Comparison of ENCODE assay signal across 10 mouse cellular contexts in the genomic region with DNA sequence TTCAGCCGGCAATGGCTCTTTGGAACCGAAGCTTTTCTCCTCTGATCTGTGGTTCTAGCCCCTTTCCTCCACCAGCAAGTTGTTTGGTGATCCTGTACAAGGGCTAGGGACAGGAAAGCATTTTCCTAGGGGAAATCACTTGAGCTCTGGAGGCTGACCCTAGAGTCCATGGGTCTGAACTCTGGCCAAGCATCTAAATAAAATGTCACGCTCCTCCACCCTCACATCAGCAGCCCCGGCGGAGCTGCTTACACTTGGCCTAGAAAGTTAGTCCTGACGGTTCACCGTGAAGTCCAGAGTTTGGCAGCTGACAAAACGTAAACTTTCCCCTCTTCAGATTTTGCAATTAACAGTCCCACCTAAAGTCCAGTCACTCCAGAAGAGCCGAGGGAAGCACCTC.
DNase-seq lines count a peak whose midpoint lies in the region; ATAC-seq and TF ChIP-seq lines count a peak whose summit lies in the region.
"Had no signal": no experiment of that assay in that cellular context is flagged by ENCODE, and none has a peak within 500 bp of the region (broad histone marks: within the 10 kb centered on the region; RNA-seq: fewer than 3 reads in every experiment).

No protein-coding gene starts in this region.

- no peak for TF ChIP-seq POLR2A in lung, adult 2 months (IDR thresholded peaks at IDR 0.05; ENCODE audit: borderline replicate concordance, extremely low read depth, low read depth, low read length)

- 42% methylated on average over 9 of the region's 9 CpGs for WGBS in lung, embryonic 15.5 days
- WGBS in lung, adult 2 months, result 30% methylated on average over 9 of the region's 9 CpGs
- WGBS in hindbrain, embryonic 11.5 days, result 77% methylated on average over 9 of the region's 9 CpGs

- no peaks in the 10 kb centered on the region for H3K36me3 ChIP-seq in lung, embryonic 15.5 days
- H3K36me3 ChIP-seq in hindbrain, embryonic 11.5 days (ENCODE audit: control insufficient read depth, insufficient read depth, low read length), result no peaks in the 10 kb centered on the region

- H3K27me3 ChIP-seq in lung, embryonic 15.5 days, result no peaks in the 10 kb centered on the region
- no peaks in the 10 kb centered on the region for H3K27me3 ChIP-seq in hindbrain, embryonic 11.5 days (ENCODE audit: control insufficient read depth, insufficient read depth, low read length)
- H3K27me3 ChIP-seq: embryonic facial prominence, embryonic 13.5 days had no signal

- H3K4me3 ChIP-seq in lung, embryonic 15.5 days, result no peak overlapping the region
- no peak overlapping the region for H3K4me3 ChIP-seq in lung, adult 2 months (replicated peaks; ENCODE audit: extremely low read depth, low read depth, low read length)
- H3K4me3 ChIP-seq in hindbrain, embryonic 11.5 days (ENCODE audit: low read depth, low read length), result no peak overlapping the region
- H3K4me3 ChIP-seq: embryonic facial prominence, embryonic 13.5 days had no signal

- peaks cover 29% of the 10 kb centered on the region for H3K4me1 ChIP-seq in lung, embryonic 15.5 days
- peaks cover 7% of the 10 kb centered on the region for H3K4me1 ChIP-seq in lung, adult 2 months (ENCODE audit: control insufficient read depth, insufficient read depth, low read length)
- no peaks in the 10 kb centered on the region for H3K4me1 ChIP-seq in hindbrain, embryonic 11.5 days (replicated peaks; ENCODE audit: control insufficient read depth, insufficient read depth, low read length)

- ATAC-seq in lung, embryonic 15.5 days (ENCODE audit: borderline replicate concordance, extremely low read depth, low FRiP score, low TSS enrichment), result no peak
- ATAC-seq in hindbrain, embryonic 11.5 days (ENCODE audit: low FRiP score), result no peak

- H3K9ac ChIP-seq in lung, embryonic 15.5 days, result no peak overlapping the region
- no peak overlapping the region for H3K9ac ChIP-seq in hindbrain, embryonic 11.5 days (ENCODE audit: low read depth, low read length)
- H3K9ac ChIP-seq: embryonic facial prominence, embryonic 13.5 days had no signal

- TF ChIP-seq CTCF in lung, adult 2 months (IDR thresholded peaks at IDR 0.05; ENCODE audit: insufficient read depth, low read length), result no peak

- peak; percentile 40 for DNase-seq in cerebellum, adult 9-10 months
- DNase-seq in cerebellum, postnatal 4 days (ENCODE audit: low spot score in 2 of 2), result no peak
- no peak for DNase-seq in lung, adult 2 months
- peak; percentile 76 to 86 for DNase-seq in kidney, postnatal 36 days
- DNase-seq in hindbrain, embryonic 11.5 days (ENCODE audit: low spot score), result no peak
- no peak for DNase-seq in thymus, adult 18-20 months
- no peak for DNase-seq in frontal cortex, postnatal 25 days (ENCODE audit: low spot score in 2 of 2)
- DNase-seq: B cell, adult 2 months had no signal

- peak overlapping the region; percentile 64 for H3K27ac ChIP-seq in lung, embryonic 15.5 days
- H3K27ac ChIP-seq in hindbrain, embryonic 11.5 days (ENCODE audit: low read depth, low read length), result no peak overlapping the region
- H3K27ac ChIP-seq: embryonic facial prominence, embryonic 13.5 days had no signal

- no peaks in the 10 kb centered on the region for H3K9me3 ChIP-seq in lung, embryonic 15.5 days
- no peaks in the 10 kb centered on the region for H3K9me3 ChIP-seq in hindbrain, embryonic 11.5 days (ENCODE audit: control insufficient read depth, low read length)
- H3K9me3 ChIP-seq: embryonic facial prominence, embryonic 13.5 days had no signal

- H3K4me2 ChIP-seq in lung, embryonic 15.5 days, result no peak overlapping the region
- H3K4me2 ChIP-seq in hindbrain, embryonic 11.5 days (replicated peaks; ENCODE audit: low read depth, low read length), result no peak overlapping the region
- H3K4me2 ChIP-seq: embryonic facial prominence, embryonic 13.5 days had no signal

Comparison
In these comparisons a context has a peak if more than half of its experiments do, and no peak if none do; other contexts are left out.
1. DNase-seq: peak in cerebellum, adult 9-10 months (single experiment) and kidney, postnatal 36 days (2 of 2); none in cerebellum, postnatal 4 days (0 of 2), lung, adult 2 months (single experiment), hindbrain, embryonic 11.5 days (single experiment), thymus, adult 18-20 months (0 of 2) and frontal cortex, postnatal 25 days (0 of 2).